Mouse (Mus musculus) bone marrow macrophage, adult 2 months (primary cell): ENCODE results near the gene 4933434E20Rik.

ENCODE experiments used
- CTCF ChIP-seq: IDR thresholded peaks from 2 replicates; pipeline ENCODE4 v1.5.1; 2012; ENCODE audit warnings: low read depth, mild to moderate bottlenecking, low read length, moderate library complexity
- POLR2A ChIP-seq: IDR thresholded peaks from 2 replicates; pipeline ENCODE4 v1.6.1; 2012; ENCODE audit warnings: mild to moderate bottlenecking, low read depth, low read length, borderline replicate concordance

DNA sequence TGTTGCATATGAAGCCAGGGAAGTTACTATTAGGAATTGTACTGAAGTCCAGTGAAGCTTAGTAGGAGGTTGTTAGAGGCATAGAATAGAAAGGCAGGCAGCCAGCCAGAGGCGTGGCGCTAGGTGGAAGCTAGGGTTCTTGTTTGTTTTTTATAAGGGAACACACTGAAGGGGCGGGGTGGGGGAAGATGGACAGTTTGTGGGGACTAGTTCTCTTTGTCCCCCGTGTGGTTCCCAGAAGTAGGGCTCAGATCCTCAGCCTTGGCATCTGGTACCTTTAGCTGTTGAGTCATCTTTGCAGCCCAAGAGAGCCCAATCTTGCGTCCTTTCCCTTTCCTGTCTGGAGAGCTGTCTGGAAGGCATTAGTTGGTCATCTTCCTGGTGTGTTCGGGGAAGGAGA is 33.8 kb downstream of the 4933434E20Rik start:
- TF ChIP-seq CTCF (no peak), POLR2A (no peak)
